Mouse (Mus musculus) intestine, embryonic 15.5 days (tissue): ENCODE measurements around the gene Gart. TPM values are rescaled to one million over a fixed set of nuclear protein-coding genes. Genes with fewer than 3 reads are reported as not detected.
A peak's percentile ranks its signal among the peaks of the same experiment; 100 is the strongest.

Experiments used
- ATAC-seq: fragments of 200-750 bp; cut with Nextera tagmentation; 2 replicates; pipeline ENCODE4 v1.8.0; 2017; ENCODE audit warnings: moderate TSS enrichment, moderate library complexity
- H3K27ac ChIP-seq: fragments of 300-500 bp; sonication (generic); 2 replicates; pipeline ENCODE4 v1.5.1; 2015; ENCODE audit warnings: mild to moderate bottlenecking, inconsistent platforms
- H3K27me3 ChIP-seq: fragments of 300-500 bp; sonication (generic); replicated peaks from 2 replicates; pipeline ENCODE4 v1.6.1; 2015; ENCODE audit warnings: inconsistent platforms
- H3K36me3 ChIP-seq: fragments of 300-500 bp; sonication (generic); 2 replicates; pipeline ENCODE4 v1.6.1; 2015; ENCODE audit warnings: inconsistent platforms
- H3K4me1 ChIP-seq: fragments of 300-500 bp; sonication (generic); replicated peaks from 2 replicates; pipeline ENCODE4 v1.6.1; 2015; ENCODE audit warnings: inconsistent platforms
- H3K4me2 ChIP-seq: fragments of 300-500 bp; sonication (generic); replicated peaks from 2 replicates; pipeline ENCODE4 v1.6.1; 2015; ENCODE audit warnings: mild to moderate bottlenecking, inconsistent platforms
- H3K4me3 ChIP-seq: fragments of 300-500 bp; sonication (generic); replicated peaks from 2 replicates; pipeline ENCODE4 v1.5.1; 2015; ENCODE audit warnings: inconsistent platforms
- H3K9ac ChIP-seq: fragments of 300-500 bp; sonication (generic); 2 replicates; pipeline ENCODE4 v1.6.1; 2015; ENCODE audit warnings: inconsistent platforms
- H3K9me3 ChIP-seq: fragments of 300-500 bp; sonication (generic); 2 replicates; pipeline ENCODE4 v1.6.1; 2016; ENCODE audit warnings: inconsistent platforms
- WGBS: fragments of 180-500 bp; shearing (Covaris S2); methylation state at CpG from one replicate; pipeline ENCODE4 v1.1.7; 2015; 5-methylcytosine and 5-hydroxymethylcytosine counted together
- polyA plus RNA-seq: library from polyadenylated mRNA; unstranded; fragments of >200 nt; fragmentation: Nextera tagmentation; extraction: Ambion mirVana; gene quantifications from 2 replicates; pipeline ENCODE4 v1.2.1, GENCODE M21; 2015

The Gart gene
- polyA plus RNA-seq, result 107 and 110 TPM in 2 replicates

DNA sequence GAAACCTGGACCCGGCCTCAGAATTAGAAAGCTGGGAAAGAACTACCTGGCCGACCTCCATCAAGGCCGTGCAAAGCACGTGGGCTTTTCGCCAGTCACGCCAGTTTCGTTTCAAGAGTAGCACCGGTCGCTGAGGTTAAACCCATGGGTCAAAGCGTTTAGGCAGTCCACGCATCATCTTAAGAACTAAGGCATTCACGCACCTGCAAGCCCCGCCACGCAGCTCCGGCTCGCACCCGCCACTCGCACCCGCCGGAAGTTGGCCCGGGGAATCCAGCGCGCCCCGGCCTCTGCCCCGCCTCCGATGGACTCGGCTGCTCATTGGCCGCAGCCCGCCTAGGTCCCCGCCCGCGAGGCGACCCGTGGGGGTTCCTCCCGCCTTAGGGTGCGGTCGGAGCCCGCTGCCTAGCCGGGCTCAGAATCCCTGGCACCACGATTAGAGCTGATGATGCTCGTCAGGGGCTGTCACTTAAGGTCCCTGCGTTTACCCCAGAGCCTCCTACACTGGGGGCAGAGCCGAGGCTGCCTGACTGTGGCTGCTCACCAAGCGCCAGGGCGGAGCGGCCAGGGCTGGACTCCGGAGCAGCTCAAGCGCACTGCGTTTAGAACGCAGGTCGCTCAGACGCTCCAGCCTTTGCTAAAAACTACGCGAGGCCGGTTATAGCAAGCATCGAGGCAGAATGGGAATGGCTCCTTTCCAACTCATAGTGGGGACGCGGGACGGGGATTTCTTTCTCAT is at the start of gene Gart:
Gene Gart (minus strand): TSS at position 272 of the 739 bp plus-strand sequence.
- ATAC-seq, result peak; percentile 93
- Histone ChIP-seq H3K4me2 (peak within 1 kb of the TSS; percentile 94), H3K9ac (peak within 1 kb of the TSS; percentile 83), H3K4me1 (0 out of 2 replicates have a peak, but pooled peaks cover 9% of the 10 kb centered on the region), H3K27me3 (no peaks in the 10 kb centered on the region), H3K36me3 (peaks cover 5% of the 10 kb centered on the region), H3K9me3 (no peaks in the 10 kb centered on the region), H3K4me3 (peak within 1 kb of the TSS; percentile 60), H3K27ac (peak within 1 kb of the TSS; percentile 97)
- WGBS, result under 1% methylated on average over 59 of the region's 59 CpGs

DNA sequence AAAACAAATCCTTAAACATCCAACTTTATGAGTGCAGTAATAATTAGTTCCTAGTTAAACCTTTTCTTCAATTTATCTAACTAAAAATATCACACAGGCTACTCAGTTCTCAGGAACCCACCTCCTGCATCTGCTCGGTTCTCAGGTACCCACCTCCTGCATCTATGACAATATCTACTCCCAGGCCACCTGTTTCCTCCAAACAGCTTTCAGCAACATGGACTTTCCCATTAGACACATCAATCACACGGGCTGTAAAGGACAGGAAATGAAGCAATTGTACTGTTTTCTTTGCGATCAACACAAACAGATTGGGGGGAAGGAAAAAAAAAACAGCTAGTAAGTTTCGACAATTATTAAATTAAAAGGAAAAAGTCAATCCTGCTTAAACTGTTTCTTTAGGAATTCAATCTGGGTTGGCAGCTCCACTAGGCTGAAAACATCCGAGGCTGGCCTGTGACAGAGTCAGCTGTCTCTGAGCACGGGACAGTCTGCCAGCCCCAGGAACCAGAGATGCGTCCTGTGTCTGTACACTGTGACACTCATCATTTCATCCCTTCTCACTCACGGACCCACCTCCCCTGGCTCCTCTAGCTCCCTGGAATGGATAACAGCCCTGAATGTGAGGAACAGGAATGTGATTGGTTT is 48.5 kb upstream of the Gart start:
- no peak overlapping the region for H3K27ac ChIP-seq
- no peak overlapping the region for H3K4me3 ChIP-seq
- 60% methylated on average over 8 of the region's 8 CpGs for WGBS
- no peaks in the 10 kb centered on the region for H3K4me1 ChIP-seq
- no peaks in the 10 kb centered on the region for H3K9me3 ChIP-seq
- H3K4me2 ChIP-seq, result no peak overlapping the region
- H3K27me3 ChIP-seq, result no peaks in the 10 kb centered on the region
- peak; percentile 68; the same call in 1 of the 2 replicates for ATAC-seq
- H3K9ac ChIP-seq, result no peak overlapping the region
- peaks cover 13% of the 10 kb centered on the region for H3K36me3 ChIP-seq

DNA sequence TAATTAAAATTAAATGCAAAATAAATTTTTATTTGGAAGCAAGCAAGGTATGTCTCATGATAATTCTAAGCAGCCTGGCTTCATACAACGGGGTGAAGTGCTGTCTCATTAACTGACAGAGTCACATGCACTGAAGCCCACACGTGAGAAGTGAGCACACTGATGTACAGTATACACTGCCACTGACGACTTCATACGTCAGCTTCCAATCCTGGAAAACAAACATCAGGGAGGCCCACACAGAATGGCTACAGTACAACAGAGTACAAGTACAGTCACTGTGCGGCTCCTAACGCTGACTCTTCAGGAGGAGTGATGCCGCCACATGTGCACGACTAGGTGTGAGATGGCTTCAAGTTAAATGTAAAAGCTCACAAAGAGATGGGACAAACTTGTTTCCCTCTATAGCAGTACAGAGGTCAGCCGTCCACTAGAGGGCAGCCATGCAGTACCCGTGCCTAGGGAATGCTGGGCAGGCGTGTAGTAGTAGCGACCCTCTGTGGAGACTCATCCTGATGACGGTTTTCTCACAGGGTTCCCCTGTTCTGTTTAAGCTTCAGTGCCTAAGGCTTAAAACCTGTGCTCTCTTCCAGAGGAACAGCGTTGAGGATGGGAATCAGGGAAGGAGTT is 47.8 kb upstream of the Gart start:
- WGBS, result 29% methylated on average over 14 of the region's 14 CpGs
- no peak overlapping the region for H3K9ac ChIP-seq
- H3K27ac ChIP-seq, result no peak overlapping the region
- no peaks in the 10 kb centered on the region for H3K9me3 ChIP-seq
- H3K36me3 ChIP-seq, result peaks cover 13% of the 10 kb centered on the region
- ATAC-seq, result peak; percentile 91
- H3K4me1 ChIP-seq, result peaks cover 3% of the 10 kb centered on the region; the same call in 1 of the 2 replicates
- no peaks in the 10 kb centered on the region for H3K27me3 ChIP-seq
- no peak overlapping the region for H3K4me3 ChIP-seq
- no peak overlapping the region for H3K4me2 ChIP-seq

DNA sequence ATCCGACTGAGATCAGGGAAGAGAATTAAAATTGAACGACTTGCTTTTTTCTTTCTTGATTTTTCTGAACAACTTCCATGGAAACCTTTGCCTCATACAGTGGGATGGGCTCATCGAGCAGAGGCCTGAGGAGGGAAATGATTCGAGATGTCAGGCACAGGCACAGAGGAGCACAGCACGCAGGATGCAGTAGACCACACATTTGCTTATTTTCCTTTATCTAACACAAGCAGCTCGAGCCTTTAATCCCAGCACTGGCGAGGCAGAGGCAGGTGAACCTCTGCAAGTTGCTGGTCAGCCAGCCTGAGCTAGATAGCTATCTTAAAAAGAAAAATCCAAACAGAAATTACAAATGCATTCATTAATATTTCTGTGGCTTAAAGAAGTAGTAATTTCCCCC is 43.0 kb upstream of the Gart start:
- no peak for ATAC-seq
- WGBS, result 55% methylated on average over 7 of the region's 7 CpGs

DNA sequence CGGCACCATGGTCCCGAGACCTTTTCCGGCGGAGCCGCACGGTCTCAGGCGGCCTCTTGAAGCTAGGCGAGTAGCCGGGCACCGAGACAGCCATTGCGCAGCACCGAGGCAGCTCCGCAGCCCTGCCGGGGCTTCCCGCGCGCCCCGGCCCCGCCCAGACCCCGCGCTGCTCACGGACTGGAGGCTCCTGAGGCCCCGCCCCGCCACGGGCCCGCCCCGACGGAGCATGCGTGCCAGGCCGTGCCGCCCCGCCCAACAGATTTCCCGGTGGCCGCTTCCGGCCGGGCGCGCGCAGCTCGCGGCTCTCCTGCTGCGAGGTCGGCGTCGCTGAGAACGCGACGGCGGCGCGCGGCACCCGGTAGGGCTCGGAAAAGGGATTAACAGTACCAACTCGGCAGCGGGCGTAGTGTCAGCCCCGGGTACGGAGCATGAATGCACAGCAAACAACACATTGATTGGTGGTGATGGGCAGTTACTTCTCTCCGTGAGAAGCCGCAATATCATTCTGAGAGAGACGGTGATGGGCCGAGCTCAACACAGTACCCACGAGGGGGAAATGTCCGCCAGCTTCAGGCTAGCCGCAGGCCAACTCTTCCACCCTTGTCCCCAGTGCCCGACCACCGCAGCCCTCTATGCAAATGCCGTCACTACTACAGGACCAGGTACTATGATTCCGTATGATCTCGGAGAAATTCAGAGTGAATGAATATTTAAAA is 42.0 kb upstream of the Gart start, which contains the start of gene Donson:
Gene Donson (minus strand): TSS at position 152 of the 716 bp plus-strand sequence.
- Histone ChIP-seq H3K4me2 (peak within 1 kb of the TSS; percentile 91), H3K4me3 (peak within 1 kb of the TSS; percentile 97), H3K4me1 (peaks cover 3% of the 10 kb centered on the region), H3K36me3 (peaks cover 8% of the 10 kb centered on the region), H3K27me3 (no peaks in the 10 kb centered on the region), H3K27ac (peak within 1 kb of the TSS; percentile 72), H3K9ac (peak within 1 kb of the TSS; percentile 91), H3K9me3 (no peaks in the 10 kb centered on the region)
- WGBS, result under 1% methylated on average over 70 of the region's 71 CpGs
- peak; percentile 100 for ATAC-seq

More for the DNA sequence above, 43.0 kb upstream of the Gart start:
- Histone ChIP-seq H3K27ac (no peak overlapping the region), H3K4me3 (no peak overlapping the region), H3K9me3 (no peaks in the 10 kb centered on the region), H3K4me1 (peaks cover 3% of the 10 kb centered on the region), H3K27me3 (no peaks in the 10 kb centered on the region), H3K4me2 (0 out of 2 replicates have a peak overlapping the region, but pooled peaks have one; percentile 3), H3K36me3 (peaks cover 3% of the 10 kb centered on the region; the same call in 1 of the 2 replicates), H3K9ac (no peak overlapping the region)

DNA sequence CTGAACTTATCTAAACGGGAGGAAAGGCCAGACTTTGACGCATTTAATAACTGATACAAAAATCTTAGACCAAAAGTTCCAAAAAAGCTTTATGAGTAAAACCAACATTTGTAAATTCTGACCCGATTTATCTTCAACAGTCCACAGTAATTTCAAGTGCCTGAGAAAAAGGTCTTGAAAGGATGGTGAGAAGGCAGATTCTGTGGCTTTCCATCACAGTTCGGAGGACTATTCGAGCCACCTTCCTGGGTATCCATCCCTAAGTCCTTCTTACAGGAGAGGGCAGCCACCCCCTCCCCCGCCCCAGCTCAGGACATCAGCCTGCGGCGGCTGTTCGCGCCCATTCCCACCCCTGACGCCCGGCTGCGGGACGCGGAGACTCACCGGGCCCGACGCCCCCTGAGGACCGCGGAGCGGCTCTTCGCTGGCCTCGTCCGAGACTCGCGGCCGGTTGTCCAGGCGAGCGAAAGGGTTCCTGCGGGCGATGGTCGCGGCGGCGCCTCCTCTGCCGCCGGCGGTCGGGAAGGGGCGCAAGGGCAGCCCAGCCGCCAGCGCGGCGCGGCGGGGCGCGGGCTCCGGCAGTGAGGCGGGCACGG is 41.4 kb upstream of the Gart start:
- H3K9ac ChIP-seq, result peak overlapping the region; percentile 91
- peaks cover 8% of the 10 kb centered on the region for H3K36me3 ChIP-seq
- H3K9me3 ChIP-seq, result no peaks in the 10 kb centered on the region
- H3K4me3 ChIP-seq, result peak overlapping the region; percentile 97
- peak; percentile 70 for ATAC-seq
- peak overlapping the region; percentile 91 for H3K4me2 ChIP-seq
- peak overlapping the region; percentile 70 for H3K27ac ChIP-seq
- H3K27me3 ChIP-seq, result no peaks in the 10 kb centered on the region
- 1% methylated on average over 51 of the region's 51 CpGs for WGBS
- H3K4me1 ChIP-seq, result peaks cover 3% of the 10 kb centered on the region

DNA sequence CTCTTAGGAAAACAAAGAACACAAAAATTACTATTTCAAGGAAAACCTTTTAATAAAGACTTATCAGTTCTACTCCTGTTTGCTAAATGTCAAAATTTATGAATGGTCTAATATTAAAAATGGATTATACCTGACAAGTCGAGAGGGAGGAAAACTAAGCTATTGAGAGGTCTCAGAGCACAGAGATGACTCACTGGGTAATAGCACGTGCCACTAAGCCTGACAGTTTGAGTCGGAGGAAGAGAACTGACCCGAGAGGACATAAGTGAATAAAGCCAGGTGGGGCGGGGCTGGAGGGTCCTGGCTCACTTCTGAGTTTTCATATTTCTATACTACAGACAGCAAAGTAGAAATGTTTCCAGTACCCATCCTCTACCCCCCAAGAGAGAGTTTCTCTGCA is 39.6 kb upstream of the Gart start:
- no peak overlapping the region for H3K9ac ChIP-seq
- H3K27me3 ChIP-seq, result no peaks in the 10 kb centered on the region
- WGBS, result 69% methylated on average over 5 of the region's 5 CpGs
- no peak for ATAC-seq
- H3K4me3 ChIP-seq, result no peak overlapping the region
- H3K9me3 ChIP-seq, result no peaks in the 10 kb centered on the region
- H3K36me3 ChIP-seq, result peaks cover 8% of the 10 kb centered on the region
- no peak overlapping the region for H3K27ac ChIP-seq
- H3K4me2 ChIP-seq, result no peak overlapping the region
- H3K4me1 ChIP-seq, result peaks cover 3% of the 10 kb centered on the region

DNA sequence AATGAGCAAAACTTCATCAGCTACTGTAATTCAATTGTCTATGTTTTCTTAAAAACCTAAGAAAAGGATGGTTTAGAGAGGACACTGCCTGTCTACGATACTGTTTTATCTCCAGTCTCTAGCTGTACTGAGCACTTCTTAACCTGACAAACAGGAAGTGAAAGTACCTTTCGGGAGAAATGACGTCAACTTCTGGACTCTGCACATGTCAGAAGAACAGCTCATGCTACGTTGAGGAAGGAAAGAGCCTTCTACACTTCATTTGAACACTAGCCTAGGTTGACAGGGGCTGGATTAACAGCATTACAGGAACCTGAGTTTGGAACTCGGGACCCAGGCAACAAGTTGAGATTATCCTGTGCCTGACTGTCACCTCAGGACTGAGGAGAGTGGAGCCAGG is 38.8 kb upstream of the Gart start:
- Histone ChIP-seq H3K4me3 (no peak overlapping the region), H3K4me2 (no peak overlapping the region), H3K27me3 (no peaks in the 10 kb centered on the region), H3K36me3 (peaks cover 8% of the 10 kb centered on the region), H3K9me3 (no peaks in the 10 kb centered on the region), H3K4me1 (peaks cover 3% of the 10 kb centered on the region), H3K27ac (no peak overlapping the region), H3K9ac (no peak overlapping the region)
- 76% methylated on average over 5 of the region's 5 CpGs for WGBS
- no peak for ATAC-seq

DNA sequence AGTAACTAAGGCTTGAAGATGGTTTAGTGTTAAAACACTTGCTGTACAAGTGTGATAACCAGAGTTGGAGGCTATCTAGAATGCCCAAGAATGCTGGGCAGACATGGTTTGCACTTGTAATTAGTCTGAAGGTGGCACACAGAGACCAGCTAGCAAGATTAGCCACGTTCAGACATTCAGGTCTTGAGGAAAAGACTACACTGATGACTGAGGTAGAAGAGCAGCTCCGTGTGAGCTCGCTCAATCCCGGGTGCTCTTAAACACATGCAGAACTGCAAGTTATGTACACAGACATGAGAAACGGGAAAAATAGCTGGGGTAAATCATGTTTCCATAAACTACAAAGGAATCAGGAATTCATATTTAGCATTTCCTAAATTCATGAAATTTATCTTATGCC is 33.9 kb upstream of the Gart start:
- Histone ChIP-seq H3K9me3 (no peaks in the 10 kb centered on the region), H3K9ac (no peak overlapping the region), H3K4me1 (no peaks in the 10 kb centered on the region), H3K4me2 (no peak overlapping the region), H3K27ac (no peak overlapping the region), H3K27me3 (no peaks in the 10 kb centered on the region), H3K4me3 (no peak overlapping the region), H3K36me3 (peaks cover 20% of the 10 kb centered on the region)
- no peak for ATAC-seq
- WGBS, result 77% methylated on average over 5 of the region's 5 CpGs

DNA sequence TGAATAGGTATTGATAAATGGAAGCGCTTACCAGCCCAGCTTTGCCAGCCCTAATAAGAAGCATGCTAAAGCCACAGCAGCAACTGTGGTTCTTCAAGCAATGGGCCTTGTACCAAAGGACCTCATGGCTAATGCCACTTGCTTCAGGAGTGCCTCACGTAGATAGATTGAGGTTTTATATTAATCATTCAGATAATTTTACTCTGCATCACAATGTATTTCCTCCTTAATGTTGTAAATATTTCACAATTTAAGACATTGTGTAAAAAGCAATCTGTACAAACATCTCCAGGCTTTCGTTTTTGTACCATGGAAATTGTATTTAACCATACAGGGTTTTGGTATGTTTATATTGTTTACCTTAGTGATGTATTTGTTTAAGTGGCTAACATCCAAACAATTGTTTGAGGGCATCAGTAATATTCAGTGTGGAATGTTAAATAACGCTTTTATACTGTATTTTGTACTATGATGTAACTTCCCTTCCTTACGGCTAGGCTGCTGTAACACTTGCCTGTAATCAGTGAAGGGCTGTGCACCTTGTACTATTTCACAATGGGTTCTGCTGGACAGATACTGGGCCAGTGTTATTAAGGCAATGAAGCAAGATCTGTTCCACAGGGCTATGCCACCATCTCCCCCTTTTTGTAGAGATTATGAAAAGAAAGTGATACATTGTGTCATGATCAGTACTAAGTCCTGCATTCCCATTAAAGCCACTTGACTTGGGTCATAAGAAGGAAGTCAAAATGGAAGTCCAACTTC is 31.6 kb upstream of the Gart start:
- peak; percentile 91 for ATAC-seq
- H3K36me3 ChIP-seq, result peaks cover 23% of the 10 kb centered on the region
- WGBS, result 76% methylated on average over 5 of the region's 5 CpGs

DNA sequence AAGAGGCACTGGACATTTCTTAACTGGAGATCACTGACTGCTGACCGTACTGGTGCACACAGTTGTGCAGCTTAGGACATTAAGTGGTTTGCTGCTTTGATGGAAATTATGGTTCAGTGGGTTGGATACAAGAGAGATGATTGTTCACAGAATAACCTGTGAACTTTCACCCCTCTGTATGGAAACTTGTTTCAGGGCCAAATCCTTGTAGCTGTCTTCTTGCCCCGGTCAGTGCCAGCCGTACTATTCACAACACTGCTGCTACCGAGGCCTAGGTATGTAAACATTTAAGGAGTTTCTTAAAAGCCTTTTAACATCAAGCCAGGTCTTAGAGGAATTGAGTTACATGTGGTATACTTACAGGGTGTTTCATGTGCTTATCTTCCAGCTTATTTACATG is 27.7 kb upstream of the Gart start:
- Histone ChIP-seq H3K4me3 (no peak overlapping the region), H3K9me3 (no peaks in the 10 kb centered on the region), H3K27me3 (no peaks in the 10 kb centered on the region), H3K36me3 (peaks cover 45% of the 10 kb centered on the region), H3K9ac (no peak overlapping the region), H3K4me2 (no peak overlapping the region), H3K27ac (no peak overlapping the region), H3K4me1 (no peaks in the 10 kb centered on the region)
- WGBS, result 72% methylated on average over 4 of the region's 4 CpGs
- ATAC-seq, result no peak

More for the DNA sequence above, 31.6 kb upstream of the Gart start:
- Histone ChIP-seq H3K27ac (no peak overlapping the region), H3K4me3 (no peak overlapping the region), H3K4me1 (no peaks in the 10 kb centered on the region), H3K4me2 (no peak overlapping the region), H3K9ac (no peak overlapping the region), H3K27me3 (no peaks in the 10 kb centered on the region), H3K9me3 (no peaks in the 10 kb centered on the region)
